Mouse (Mus musculus) heart, embryonic 11.5 days (tissue): ENCODE measurements around the gene Hace1. TPM values are rescaled to one million over a fixed set of nuclear protein-coding genes. Genes with fewer than 3 reads are reported as not detected.
A peak's percentile ranks its signal among the peaks of the same experiment; 100 is the strongest.
"Not testable (repeated sequence)": the region's sequence is repeated elsewhere in the genome, so short reads cannot be mapped to it uniquely, and the experiment has no call there.

Source experiments
- ATAC-seq: fragments of 200-750 bp; cut with Nextera tagmentation; replicated peaks from 2 replicates; pipeline ENCODE4 v1.8.0; 2017; ENCODE audit warnings: moderate library complexity; ENCODE audit not compliant: insufficient number of reproducible peaks, low FRiP score, low TSS enrichment
- H3K27ac ChIP-seq: fragments of 300-500 bp; sonication (generic); 2 replicates; pipeline ENCODE4 v1.5.1; 2014; ENCODE audit warnings: mild to moderate bottlenecking, low read depth, low read length
- H3K27me3 ChIP-seq: fragments of 300-500 bp; sonication (generic); 2 replicates; pipeline ENCODE4 v1.6.1; 2014; ENCODE audit warnings: mild to moderate bottlenecking, low read length, mixed read lengths; ENCODE audit not compliant: control insufficient read depth, insufficient read depth
- H3K36me3 ChIP-seq: fragments of 300-500 bp; sonication (generic); 2 replicates; pipeline ENCODE4 v1.6.1; 2014; ENCODE audit warnings: mild to moderate bottlenecking, low read length, moderate library complexity, mixed read lengths; ENCODE audit not compliant: control insufficient read depth, insufficient read depth
- H3K4me1 ChIP-seq: fragments of 300-500 bp; sonication (generic); 2 replicates; pipeline ENCODE4 v1.6.1; 2014; ENCODE audit warnings: low read length; ENCODE audit not compliant: control insufficient read depth, insufficient read depth
- H3K4me2 ChIP-seq: fragments of 300-500 bp; sonication (generic); 2 replicates; pipeline ENCODE4 v1.6.1; 2014; ENCODE audit warnings: mild to moderate bottlenecking, moderate library complexity
- H3K4me3 ChIP-seq: fragments of 300-500 bp; sonication (generic); 2 replicates; pipeline ENCODE4 v1.5.1; 2014; ENCODE audit warnings: low read depth, low read length
- H3K9ac ChIP-seq: fragments of 300-500 bp; sonication (generic); 2 replicates; pipeline ENCODE4 v1.6.1; 2014; ENCODE audit warnings: mild to moderate bottlenecking, low read depth, low read length, moderate library complexity
- H3K9me3 ChIP-seq: fragments of 300-500 bp; sonication (generic); replicated peaks from 2 replicates; pipeline ENCODE4 v1.6.1; 2016; ENCODE audit warnings: low read length; ENCODE audit not compliant: control insufficient read depth
- WGBS: fragments of 180-500 bp; shearing (Covaris S2); extraction: QIAGEN DNeasy Blood & Tissue Kit; methylation state at CpG from one replicate; pipeline ENCODE4 v1.1.7; 2014; ENCODE audit not compliant: insufficient replicate concordance; 5-methylcytosine and 5-hydroxymethylcytosine counted together
- polyA plus RNA-seq: library from polyadenylated mRNA; unstranded; fragments of >200 nt; fragmentation: Nextera tagmentation; extraction: Ambion mirVana; gene quantifications from 2 replicates; pipeline ENCODE4 v1.2.1, GENCODE M21; 2014

Hace1 gene
- polyA plus RNA-seq: 19.5 and 22.5 TPM in 2 replicates

DNA sequence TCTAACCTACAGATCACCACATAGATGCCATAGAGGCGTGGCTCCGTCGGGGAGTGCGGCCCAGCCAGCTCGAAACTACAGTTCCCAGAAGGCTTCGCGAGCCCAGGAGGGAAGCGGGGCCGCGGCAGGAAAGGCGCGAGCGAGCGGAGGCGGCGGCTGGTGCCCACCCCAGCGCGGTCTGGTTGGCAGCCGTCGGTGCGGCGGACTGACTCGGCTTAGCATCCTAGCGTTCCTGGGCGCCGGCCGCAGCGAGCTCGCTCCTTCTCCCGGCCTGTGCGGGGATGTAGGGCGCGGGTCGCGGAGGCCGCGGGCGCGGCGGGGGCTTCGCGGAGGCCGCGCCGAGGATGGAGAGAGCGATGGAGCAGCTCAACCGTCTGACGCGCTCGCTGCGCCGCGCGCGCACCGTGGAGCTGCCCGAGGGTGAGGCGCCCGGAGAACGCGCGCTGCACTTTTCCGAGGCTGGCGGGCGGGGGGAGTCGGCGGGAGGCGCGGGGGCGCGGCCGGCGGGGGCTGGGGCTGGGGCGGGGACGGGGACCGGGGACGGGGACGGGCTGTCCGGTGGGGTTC is at the start of gene Hace1:
TSS of gene Hace1 (plus strand) at position 99 of the 567 bp plus-strand sequence.
- Histone ChIP-seq H3K36me3 (no peaks in the 10 kb centered on the region), H3K27me3 (no peaks in the 10 kb centered on the region), H3K4me1 (no peaks in the 10 kb centered on the region), H3K27ac (peak within 1 kb of the TSS; percentile 97), H3K4me3 (peak within 1 kb of the TSS; percentile 91), H3K9ac (peak within 1 kb of the TSS; percentile 90), H3K9me3 (no peaks in the 10 kb centered on the region), H3K4me2 (peak within 1 kb of the TSS; percentile 69)
- 1% methylated on average over 57 of the region's 79 CpGs for WGBS
- ATAC-seq: peak; percentile 86

DNA sequence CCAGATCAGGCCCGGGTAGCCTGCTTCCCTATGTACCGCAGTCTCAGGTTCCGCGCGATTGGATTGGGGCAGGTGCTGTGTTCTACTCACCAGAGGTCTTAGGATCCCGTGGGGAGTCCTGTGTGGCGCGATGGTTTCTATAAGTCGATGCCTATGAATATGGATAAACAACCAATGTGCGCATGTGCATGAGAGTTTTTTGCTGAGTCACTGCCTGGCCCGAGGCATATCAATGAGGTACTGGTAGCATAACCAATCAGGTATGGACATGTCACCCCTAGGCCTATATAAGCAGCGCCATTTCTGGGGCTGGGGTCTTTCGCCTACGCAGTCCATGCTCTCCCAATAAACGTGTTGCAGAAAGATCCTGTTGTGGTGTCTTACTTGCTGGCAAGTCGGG is 40.3 kb upstream of the Hace1 start:
- not testable (repeated sequence) for ATAC-seq, H3K36me3 ChIP-seq
- WGBS: 93% methylated on average over 16 of the region's 16 CpGs

GRCm38 (mm10) chr10:45542726-45543125 is 34.9 kb upstream of the Hace1 start:
- WGBS: 69% methylated on average over 2 of the region's 2 CpGs
- no peak for ATAC-seq
- H3K4me2 ChIP-seq: no peak overlapping the region

More for the DNA sequence above, 40.3 kb upstream of the Hace1 start:
- not testable (repeated sequence) for H3K27me3 ChIP-seq, H3K4me2 ChIP-seq, H3K9ac ChIP-seq, H3K9me3 ChIP-seq, H3K4me3 ChIP-seq, H3K4me1 ChIP-seq, H3K27ac ChIP-seq

GRCm38 (mm10) chr10:45546799-45547198 is 30.8 kb upstream of the Hace1 start:
- no peak overlapping the region for H3K4me2 ChIP-seq
- 0 out of 2 replicates have a peak, but pooled peaks have one; percentile 18 for ATAC-seq
- WGBS: 44% methylated on average over 7 of the region's 7 CpGs
- H3K27me3 ChIP-seq: no peaks in the 10 kb centered on the region
- no peak overlapping the region for H3K27ac ChIP-seq
- H3K36me3 ChIP-seq: no peaks in the 10 kb centered on the region
- H3K9ac ChIP-seq: no peak overlapping the region
- H3K4me1 ChIP-seq: no peaks in the 10 kb centered on the region
- 0 out of 2 replicates have a peak, but pooled peaks cover 2% of the 10 kb centered on the region for H3K9me3 ChIP-seq
- H3K4me3 ChIP-seq: no peak overlapping the region

More at GRCm38 (mm10) chr10:45542726-45543125, 34.9 kb upstream of the Hace1 start:
- no peak overlapping the region for H3K4me3 ChIP-seq
- no peak overlapping the region for H3K9ac ChIP-seq
- no peaks in the 10 kb centered on the region for H3K9me3 ChIP-seq
- no peaks in the 10 kb centered on the region for H3K27me3 ChIP-seq
- H3K36me3 ChIP-seq: no peaks in the 10 kb centered on the region
- no peak overlapping the region for H3K27ac ChIP-seq
- H3K4me1 ChIP-seq: no peaks in the 10 kb centered on the region

DNA sequence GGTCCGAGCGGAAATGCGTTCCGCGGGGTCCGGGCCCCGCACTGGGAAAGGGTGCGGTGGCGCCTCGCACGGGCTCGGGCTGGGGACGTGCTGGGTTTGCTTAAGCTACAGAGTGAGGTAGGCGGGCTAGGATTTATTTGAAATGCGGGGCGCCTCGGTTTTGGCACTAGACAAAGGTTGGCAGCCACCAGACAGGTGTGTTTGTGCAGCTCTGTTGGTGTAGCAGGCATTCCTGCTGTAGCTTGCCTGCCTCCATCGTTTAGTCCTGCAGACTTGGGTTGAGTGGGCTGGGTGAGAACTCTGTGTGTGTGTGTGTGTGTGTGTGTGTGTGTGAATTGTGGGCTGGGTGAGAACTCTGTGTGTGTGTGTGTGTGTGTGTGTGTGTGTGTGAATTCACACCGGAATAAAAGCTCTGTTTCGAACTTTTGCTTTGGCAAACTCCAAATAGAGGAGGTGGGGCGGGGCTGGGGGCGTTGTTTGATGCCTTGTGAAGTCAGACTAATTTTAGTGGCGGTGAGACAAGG is 731 bp downstream of the Hace1 start:
- ATAC-seq: peak; percentile 76
- 1% methylated on average over 23 of the region's 23 CpGs for WGBS
- peak overlapping the region; percentile 90 for H3K9ac ChIP-seq

GRCm38 (mm10) chr10:45583310-45583709 is 5.7 kb downstream of the Hace1 start:
- no peak overlapping the region for H3K4me3 ChIP-seq
- no peaks in the 10 kb centered on the region for H3K4me1 ChIP-seq
- no peaks in the 10 kb centered on the region for H3K36me3 ChIP-seq
- ATAC-seq: no peak
- H3K9me3 ChIP-seq: no peaks in the 10 kb centered on the region
- no peaks in the 10 kb centered on the region for H3K27me3 ChIP-seq
- WGBS: 67% methylated on average over 1 of the region's 1 CpGs
- H3K4me2 ChIP-seq: no peak overlapping the region
- no peak overlapping the region; the same call in 1 of the 2 replicates for H3K27ac ChIP-seq
- no peak overlapping the region for H3K9ac ChIP-seq

More for the DNA sequence above, 731 bp downstream of the Hace1 start:
- Histone ChIP-seq H3K27ac (peak overlapping the region; percentile 97), H3K9me3 (no peaks in the 10 kb centered on the region), H3K27me3 (no peaks in the 10 kb centered on the region), H3K4me2 (peak overlapping the region; percentile 69), H3K4me1 (no peaks in the 10 kb centered on the region), H3K36me3 (no peaks in the 10 kb centered on the region), H3K4me3 (peak overlapping the region; percentile 91)

DNA sequence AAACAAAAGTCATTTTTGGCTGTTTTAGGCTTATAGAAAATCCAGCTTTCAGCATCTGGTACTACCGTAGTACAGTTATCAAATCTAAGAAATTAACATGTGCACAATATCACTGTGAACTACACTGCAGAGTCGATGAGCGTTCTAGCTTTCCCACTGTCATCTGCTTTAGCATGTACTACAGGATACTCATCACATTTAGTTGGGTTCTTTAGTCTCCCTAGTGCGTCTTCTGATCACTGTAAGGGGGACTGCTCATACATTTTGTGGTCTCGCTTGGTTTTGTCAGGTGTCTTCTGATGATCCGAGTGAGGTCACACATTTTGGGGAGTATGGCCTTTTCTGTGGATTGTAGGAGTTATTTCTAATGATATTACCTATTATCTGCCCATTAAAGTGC is 6.2 kb downstream of the Hace1 start:
- Histone ChIP-seq H3K27ac (peak overlapping the region; percentile 54; the same call in 1 of the 2 replicates), H3K4me1 (no peaks in the 10 kb centered on the region), H3K4me2 (no peak overlapping the region), H3K36me3 (no peaks in the 10 kb centered on the region), H3K9ac (no peak overlapping the region), H3K27me3 (no peaks in the 10 kb centered on the region), H3K4me3 (no peak overlapping the region), H3K9me3 (no peaks in the 10 kb centered on the region)
- WGBS: 85% methylated on average over 6 of the region's 6 CpGs
- ATAC-seq: peak; percentile 20; the same call in 1 of the 2 replicates

DNA sequence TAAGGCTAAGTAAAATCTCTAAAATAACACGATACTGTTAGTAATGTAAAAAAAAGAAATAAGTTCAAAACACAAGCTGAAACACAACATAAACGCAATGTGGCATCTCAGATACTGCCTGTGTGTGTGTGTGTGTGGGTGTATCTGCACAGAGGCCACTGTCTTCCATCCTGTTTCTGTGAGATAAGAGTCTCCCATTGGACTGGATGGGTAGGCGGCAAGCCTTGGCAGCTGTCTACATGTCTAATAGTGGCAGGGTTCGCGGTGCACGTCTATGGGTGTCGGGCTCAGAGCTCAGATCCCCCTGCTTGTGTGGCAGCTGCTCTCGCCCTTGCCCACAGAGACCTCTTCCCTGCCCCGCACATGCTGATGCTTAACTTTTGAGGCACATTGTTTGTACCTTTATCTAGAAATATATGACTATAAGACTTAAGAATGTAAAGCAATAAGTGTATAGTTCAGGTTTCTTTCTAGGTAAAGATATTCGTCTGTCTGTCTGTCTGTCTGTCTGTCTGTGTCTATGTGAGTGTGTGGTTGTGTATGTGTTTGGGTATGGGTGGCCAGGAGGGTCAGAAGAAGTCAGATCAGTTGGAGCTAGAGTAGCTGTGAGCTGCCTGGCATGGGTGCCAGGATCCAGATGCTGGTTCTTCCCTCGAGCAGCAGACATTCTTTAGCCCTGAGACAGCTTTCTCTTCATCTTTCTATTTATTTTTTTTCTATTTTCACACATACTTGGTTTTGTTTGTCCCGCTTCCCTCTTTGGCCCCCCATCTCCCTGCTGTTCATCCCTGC is 6.9 kb downstream of the Hace1 start:
- Histone ChIP-seq H3K36me3 (no peaks in the 10 kb centered on the region), H3K9ac (peak overlapping the region; percentile 31; the same call in 1 of the 2 replicates), H3K4me3 (no peak overlapping the region), H3K27me3 (no peaks in the 10 kb centered on the region), H3K4me2 (peak overlapping the region; percentile 39), H3K9me3 (no peaks in the 10 kb centered on the region), H3K4me1 (no peaks in the 10 kb centered on the region), H3K27ac (peak overlapping the region; percentile 71)
- 69% methylated on average over 12 of the region's 12 CpGs for WGBS
- ATAC-seq: peak; percentile 94
